Mouse (Mus musculus) limb, embryonic 14.5 days (tissue): ENCODE results near the gene Lhfpl2. TPM values are rescaled to one million over a fixed set of nuclear protein-coding genes. Genes with fewer than 3 reads are reported as not detected.

ENCODE experiments used
- ATAC-seq: fragments of 200-750 bp; cut with Nextera tagmentation; 2 replicates; pipeline ENCODE4 v1.8.0; 2017; ENCODE audit warnings: low read depth, moderate number of reproducible peaks, moderate TSS enrichment; ENCODE audit not compliant: low FRiP score
- DNase-seq: peaks from one replicate; pipeline ENCODE4 v3.0.0-alpha.2; 2015; ENCODE audit warnings: low spot score
- H3K27ac ChIP-seq: fragments of 300-500 bp; sonication (generic); replicated peaks from 2 replicates; pipeline ENCODE4 v1.5.1; 2014; ENCODE audit warnings: low read depth, mild to moderate bottlenecking, low read length, moderate library complexity, mixed read lengths
- H3K27me3 ChIP-seq: fragments of 300-500 bp; sonication (generic); 2 replicates; pipeline ENCODE4 v1.6.1; 2014; ENCODE audit warnings: low read length, mixed read lengths; ENCODE audit not compliant: control insufficient read depth, insufficient read depth
- H3K36me3 ChIP-seq: fragments of 300-500 bp; sonication (generic); 2 replicates; pipeline ENCODE4 v1.6.1; 2014; ENCODE audit warnings: mild to moderate bottlenecking, low read length, moderate library complexity, mixed read lengths; ENCODE audit not compliant: control insufficient read depth, insufficient read depth
- H3K4me1 ChIP-seq: fragments of 300-500 bp; sonication (generic); 2 replicates; pipeline ENCODE4 v1.6.1; 2014; ENCODE audit warnings: antibody characterized with exemption, low read length, mixed read lengths; ENCODE audit not compliant: control insufficient read depth, insufficient read depth
- H3K4me2 ChIP-seq: fragments of 300-500 bp; sonication (generic); replicated peaks from 2 replicates; pipeline ENCODE4 v1.6.1; 2014; ENCODE audit warnings: low read depth, mild to moderate bottlenecking, low read length, moderate library complexity; ENCODE audit not compliant: severe bottlenecking
- H3K4me3 ChIP-seq: fragments of 300-500 bp; sonication (generic); replicated peaks from 2 replicates; pipeline ENCODE4 v1.5.1; 2014; ENCODE audit warnings: low read length
- H3K9ac ChIP-seq: fragments of 300-500 bp; sonication (generic); 2 replicates; pipeline ENCODE4 v1.6.1; 2014; ENCODE audit warnings: mild to moderate bottlenecking, low read depth, low read length, moderate library complexity; ENCODE audit not compliant: severe bottlenecking
- H3K9me3 ChIP-seq: fragments of 300-500 bp; sonication (generic); 2 replicates; pipeline ENCODE4 v1.6.1; 2016; ENCODE audit warnings: low read length; ENCODE audit not compliant: control insufficient read depth
- POLR2A ChIP-seq: fragments of 200-500 bp; IDR thresholded peaks from 2 replicates; pipeline ENCODE4 v1.8.0; 2012; ENCODE audit warnings: inconsistent platforms, mild to moderate bottlenecking, moderate library complexity, borderline replicate concordance; ENCODE audit not compliant: insufficient read depth, insufficient read length; ENCODE audit errors: extremely low read depth
- WGBS: fragments of 180-500 bp; shearing (Covaris S2); extraction: QIAGEN DNeasy Blood & Tissue Kit; methylation state at CpG from one replicate; pipeline ENCODE4 v1.1.7; 2014; 5-methylcytosine and 5-hydroxymethylcytosine counted together
- polyA plus RNA-seq, 2 experiments: library from polyadenylated mRNA; depleted of rRNA in 1 of 2; stranded (reverse) in 1 of 2; unstranded in 1 of 2; fragments of >200 nt; fragmentation: Nextera tagmentation in 1 of 2; extraction: Ambion mirVana in 1 of 2; gene quantifications; 2 replicates each; pipeline versions ENCODE4 v1.2.1 to v1.2.3; 2012 to 2014

Lhfpl2 gene
- polyA plus RNA-seq, 2 experiments: 60.5 to 69.4 TPM

- Histone ChIP-seq H3K9me3 (no peaks in the 10 kb centered on the region), H3K4me1 (peaks cover 25% of the 10 kb centered on the region), H3K27me3 (no peaks in the 10 kb centered on the region), H3K36me3 (no peaks in the 10 kb centered on the region), H3K4me3 (no peak overlapping the region), H3K9ac (no peak overlapping the region), H3K27ac (no peak overlapping the region), H3K4me2 (no peak overlapping the region)
- TF ChIP-seq POLR2A: no peak
- DNase-seq (no peak), ATAC-seq (no peak)
- 70% methylated on average over 16 of the region's 16 CpGs for WGBS
These were observed 40.9 kb downstream of the Lhfpl2 start for GRCm38 (mm10) chr13:94098369-94099084.

- WGBS: 85% methylated on average over 10 of the region's 10 CpGs
- DNase-seq (no peak), ATAC-seq (no peak)
- no peaks in the 10 kb centered on the region for H3K27me3 ChIP-seq
- no peak for TF ChIP-seq POLR2A
- no peaks in the 10 kb centered on the region for H3K36me3 ChIP-seq
- H3K9me3 ChIP-seq: no peaks in the 10 kb centered on the region
- no peak overlapping the region for H3K4me2 ChIP-seq
- H3K4me1 ChIP-seq: peaks cover 30% of the 10 kb centered on the region
- H3K4me3 ChIP-seq: no peak overlapping the region
- H3K27ac ChIP-seq: no peak overlapping the region
- H3K9ac ChIP-seq: no peak overlapping the region
These were observed 41.5 kb downstream of the Lhfpl2 start for GRCm38 (mm10) chr13:94099087-94099486.

- no peaks in the 10 kb centered on the region for H3K27me3 ChIP-seq
- no peak for DNase-seq
- peaks cover 41% of the 10 kb centered on the region for H3K4me1 ChIP-seq
- no peak overlapping the region for H3K27ac ChIP-seq
- no peaks in the 10 kb centered on the region for H3K36me3 ChIP-seq
- no peak overlapping the region for H3K4me2 ChIP-seq
- ATAC-seq: no peak
- no peak overlapping the region for H3K4me3 ChIP-seq
- 70% methylated on average over 3 of the region's 3 CpGs for WGBS
- H3K9me3 ChIP-seq: no peaks in the 10 kb centered on the region
- no peak for TF ChIP-seq POLR2A
- no peak overlapping the region for H3K9ac ChIP-seq
These were observed 42.8 kb downstream of the Lhfpl2 start for GRCm38 (mm10) chr13:94100361-94100760.

- H3K9ac ChIP-seq: no peak overlapping the region
- H3K4me2 ChIP-seq: no peak overlapping the region
- H3K27ac ChIP-seq: no peak overlapping the region
- no peak overlapping the region for H3K4me3 ChIP-seq
- H3K9me3 ChIP-seq: no peaks in the 10 kb centered on the region
- no peak for TF ChIP-seq POLR2A
- H3K27me3 ChIP-seq: no peaks in the 10 kb centered on the region
- WGBS: 72% methylated on average over 10 of the region's 10 CpGs
- ATAC-seq (no peak), DNase-seq (no peak)
- peaks cover 48% of the 10 kb centered on the region for H3K4me1 ChIP-seq
- no peaks in the 10 kb centered on the region for H3K36me3 ChIP-seq
These were observed 43.5 kb downstream of the Lhfpl2 start for GRCm38 (mm10) chr13:94101020-94101571.

GRCm38 (mm10) chr13:94104866-94105475 lies 47.4 kb downstream of the Lhfpl2 start:
- no peak overlapping the region for H3K9ac ChIP-seq
- peaks cover 53% of the 10 kb centered on the region for H3K4me1 ChIP-seq
- no peaks in the 10 kb centered on the region for H3K27me3 ChIP-seq
- DNase-seq: peak; percentile 72
- WGBS: 53% methylated on average over 8 of the region's 8 CpGs
- no peak overlapping the region for H3K27ac ChIP-seq
- no peak overlapping the region for H3K4me2 ChIP-seq
- peak; percentile 16; the same call in 1 of the 2 replicates for ATAC-seq
- H3K9me3 ChIP-seq: no peaks in the 10 kb centered on the region
- no peaks in the 10 kb centered on the region for H3K36me3 ChIP-seq
- H3K4me3 ChIP-seq: no peak overlapping the region
- no peak for TF ChIP-seq POLR2A
